Mouse (Mus musculus): ENCODE data around the gene Prkd1. TPM values are rescaled to one million over a fixed set of nuclear protein-coding genes. Genes with fewer than 3 reads are reported as not detected.
A peak's percentile ranks its signal among the peaks of the same experiment; 100 is the strongest.

Gene Prkd1
- polyA plus RNA-seq, 1 experiment from 2014 or later, result 6.5 TPM

- Histone ChIP-seq H3K27me3 (ENCODE audit: insufficient read depth, poor library complexity, severe bottlenecking) (no peaks in the 10 kb centered on the region), H3K27ac (peak overlapping the region; percentile 65), H3K4me3 (no peak overlapping the region), H3K4me1 (peaks cover 15% of the 10 kb centered on the region), H3K36me3 (no peaks in the 10 kb centered on the region), H3K9me3 (no peaks in the 10 kb centered on the region)
- WGBS, result 41% methylated on average over 8 of the region's 8 CpGs
- DNase-seq (ENCODE audit: low spot score), result peak; percentile 75
These were observed 103.9 kb downstream of the Prkd1 start for GRCm38 (mm10) chr12:50544855-50545609.

- no peak overlapping the region for H3K4me3 ChIP-seq
- H3K9me3 ChIP-seq, result no peaks in the 10 kb centered on the region
- no peaks in the 10 kb centered on the region for H3K27me3 ChIP-seq (ENCODE audit: insufficient read depth, poor library complexity, severe bottlenecking)
- peaks cover 13% of the 10 kb centered on the region for H3K4me1 ChIP-seq
- WGBS, result 82% methylated on average over 5 of the region's 5 CpGs
- no peak for DNase-seq (ENCODE audit: low spot score)
- H3K27ac ChIP-seq, result no peak overlapping the region
- no peaks in the 10 kb centered on the region for H3K36me3 ChIP-seq
These were observed 108.1 kb downstream of the Prkd1 start for GRCm38 (mm10) chr12:50540793-50541192.

- Histone ChIP-seq H3K9me3 (no peaks in the 10 kb centered on the region), H3K4me1 (no peaks in the 10 kb centered on the region), H3K27me3 (ENCODE audit: insufficient read depth, poor library complexity, severe bottlenecking) (no peaks in the 10 kb centered on the region), H3K36me3 (no peaks in the 10 kb centered on the region), H3K27ac (no peak overlapping the region), H3K4me3 (no peak overlapping the region)
- WGBS, result 85% methylated on average over 3 of the region's 3 CpGs
- no peak for DNase-seq (ENCODE audit: low spot score)
These were observed 110.5 kb downstream of the Prkd1 start for GRCm38 (mm10) chr12:50538296-50538965.

- WGBS, result 70% methylated on average over 2 of the region's 2 CpGs
- H3K27ac ChIP-seq, result no peak overlapping the region
- no peaks in the 10 kb centered on the region for H3K27me3 ChIP-seq (ENCODE audit: insufficient read depth, poor library complexity, severe bottlenecking)
- H3K9me3 ChIP-seq, result no peaks in the 10 kb centered on the region
- DNase-seq (ENCODE audit: low spot score), result no peak
- no peak overlapping the region for H3K4me3 ChIP-seq
- no peaks in the 10 kb centered on the region for H3K36me3 ChIP-seq
- H3K4me1 ChIP-seq, result no peaks in the 10 kb centered on the region
These were observed 111.1 kb downstream of the Prkd1 start for GRCm38 (mm10) chr12:50537761-50538160.

DNA sequence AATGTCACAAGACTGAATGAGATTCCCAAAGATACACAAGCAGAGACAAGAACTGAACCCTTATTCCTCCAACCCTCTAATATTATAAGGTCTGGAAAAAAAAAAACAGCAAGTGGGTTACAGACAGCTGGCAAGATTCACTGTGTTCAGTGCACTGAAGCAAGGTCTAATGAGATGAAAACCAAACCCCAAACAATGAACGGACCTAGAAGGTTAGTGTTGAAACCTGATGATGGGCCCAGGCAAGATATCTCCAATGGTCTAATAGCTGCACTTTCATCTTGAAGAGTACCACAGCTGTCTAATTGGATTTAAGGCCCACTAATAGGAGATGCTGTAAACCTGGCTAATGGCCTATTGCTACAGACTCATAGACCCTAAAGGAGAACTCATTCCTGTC, 111.9 kb downstream of the Prkd1 start:
- Histone ChIP-seq H3K36me3 (no peaks in the 10 kb centered on the region), H3K4me3 (no peak overlapping the region), H3K9me3 (no peaks in the 10 kb centered on the region), H3K4me1 (no peaks in the 10 kb centered on the region), H3K27me3 (ENCODE audit: insufficient read depth, poor library complexity, severe bottlenecking) (no peaks in the 10 kb centered on the region), H3K27ac (no peak overlapping the region)
- 50% methylated on average over 1 of the region's 1 CpGs for WGBS
- no peak for DNase-seq (ENCODE audit: low spot score)

- 83% methylated on average over 1 of the region's 1 CpGs for WGBS
- Histone ChIP-seq H3K9me3 (no peaks in the 10 kb centered on the region), H3K27me3 (ENCODE audit: insufficient read depth, poor library complexity, severe bottlenecking) (no peaks in the 10 kb centered on the region), H3K27ac (no peak overlapping the region), H3K36me3 (no peaks in the 10 kb centered on the region), H3K4me3 (no peak overlapping the region), H3K4me1 (no peaks in the 10 kb centered on the region)
- DNase-seq (ENCODE audit: low spot score), result no peak
These were observed 120.3 kb downstream of the Prkd1 start for GRCm38 (mm10) chr12:50528633-50529032.

DNA sequence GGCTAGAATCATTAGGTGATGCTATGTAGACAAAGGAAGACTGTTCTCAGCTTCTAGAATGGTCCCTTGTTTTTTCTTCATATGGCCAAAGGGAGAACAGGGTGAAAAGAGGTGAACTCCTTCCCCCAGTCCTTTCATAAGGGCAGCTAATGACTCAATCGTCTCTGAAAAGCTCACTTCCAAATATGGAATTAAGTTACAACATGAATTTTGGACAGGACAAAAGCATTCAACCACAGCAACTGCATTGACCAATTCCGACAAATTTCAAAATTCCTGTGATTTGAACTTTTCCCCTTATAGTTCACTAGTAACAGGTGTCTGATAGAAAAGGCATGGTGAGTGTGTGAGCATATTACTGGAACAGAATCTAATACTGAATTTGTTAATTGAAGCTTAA, 124.8 kb downstream of the Prkd1 start:
- DNase-seq (ENCODE audit: low spot score), result no peak
- H3K36me3 ChIP-seq, result no peaks in the 10 kb centered on the region
- H3K9me3 ChIP-seq, result no peaks in the 10 kb centered on the region
- no peak overlapping the region for H3K4me3 ChIP-seq
- 90% methylated on average over 2 of the region's 2 CpGs for WGBS
- H3K27me3 ChIP-seq (ENCODE audit: insufficient read depth, poor library complexity, severe bottlenecking), result no peaks in the 10 kb centered on the region
- H3K4me1 ChIP-seq, result no peaks in the 10 kb centered on the region
- H3K27ac ChIP-seq, result no peak overlapping the region

- 78% methylated on average over 2 of the region's 2 CpGs for WGBS
- DNase-seq (ENCODE audit: low spot score), result no peak
- Histone ChIP-seq H3K27ac (no peak overlapping the region), H3K36me3 (no peaks in the 10 kb centered on the region), H3K27me3 (ENCODE audit: insufficient read depth, poor library complexity, severe bottlenecking) (no peaks in the 10 kb centered on the region), H3K4me1 (peaks cover 8% of the 10 kb centered on the region), H3K9me3 (no peaks in the 10 kb centered on the region), H3K4me3 (no peak overlapping the region)
These were observed 134.4 kb downstream of the Prkd1 start for GRCm38 (mm10) chr12:50514526-50514925.

DNA sequence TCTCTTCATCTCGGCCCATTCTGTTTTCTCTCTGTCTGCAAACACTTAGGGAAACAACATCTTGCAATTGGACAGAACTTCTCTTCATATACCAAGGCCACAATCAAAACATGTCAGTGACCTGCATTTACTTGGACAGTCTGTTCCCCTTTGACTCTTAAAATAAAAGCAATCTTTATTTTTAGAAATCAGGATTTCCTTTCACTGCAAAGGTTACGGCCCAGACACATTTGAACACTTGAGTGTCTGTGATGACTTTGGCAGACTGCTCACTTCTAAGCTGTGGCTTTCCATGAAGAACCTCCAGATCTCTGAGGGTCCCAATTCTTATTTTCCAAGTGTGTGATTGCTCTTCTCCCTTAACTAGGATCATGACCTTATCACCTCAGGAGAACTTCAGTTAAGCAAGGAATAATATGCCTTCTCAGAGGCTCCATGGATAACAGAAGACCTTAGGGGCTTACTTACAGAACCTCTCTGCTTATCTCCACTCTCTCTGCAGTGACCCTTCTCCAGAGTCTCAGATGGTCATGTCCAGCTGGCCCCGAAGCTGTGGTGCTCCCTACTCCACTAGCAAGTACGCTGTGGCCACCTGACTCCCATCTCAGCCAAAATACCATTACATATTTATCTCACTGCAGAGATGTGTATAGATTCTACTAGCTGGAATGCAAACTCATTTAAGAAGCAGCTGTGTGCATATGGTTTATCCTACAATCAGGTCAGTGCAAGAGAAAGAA, 137.2 kb downstream of the Prkd1 start:
- Histone ChIP-seq H3K27ac (no peak overlapping the region), H3K36me3 (0 out of 2 replicates have a peak, but pooled peaks cover 3% of the 10 kb centered on the region), H3K4me3 (no peak overlapping the region), H3K9me3 (no peaks in the 10 kb centered on the region), H3K27me3 (ENCODE audit: insufficient read depth, poor library complexity, severe bottlenecking) (no peaks in the 10 kb centered on the region), H3K4me1 (peaks cover 8% of the 10 kb centered on the region)
- no peak for DNase-seq (ENCODE audit: low spot score)
- WGBS, result 58% methylated on average over 4 of the region's 4 CpGs

DNA sequence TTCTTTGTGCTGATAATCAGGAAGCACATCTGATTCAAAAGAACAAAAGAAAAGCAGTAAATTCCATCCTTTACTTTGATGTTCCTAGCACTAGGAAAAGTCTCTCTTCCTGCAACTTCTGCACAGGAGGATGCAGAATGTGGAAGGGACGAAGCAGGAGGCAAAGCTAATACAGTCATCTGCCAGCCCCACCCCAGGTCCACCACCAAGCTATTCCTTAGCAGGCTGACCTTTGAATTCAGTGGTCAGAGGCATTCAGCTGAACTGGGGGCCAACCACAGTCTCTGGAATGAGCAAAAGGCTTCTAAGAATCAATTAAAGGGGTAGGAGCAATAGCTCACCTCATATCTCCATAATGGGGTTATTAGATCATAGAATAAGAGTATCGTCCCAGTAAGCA, 140.1 kb downstream of the Prkd1 start:
- WGBS, result 78% methylated on average over 2 of the region's 2 CpGs
- Histone ChIP-seq H3K36me3 (0 out of 2 replicates have a peak, but pooled peaks cover 3% of the 10 kb centered on the region), H3K4me1 (peaks cover 8% of the 10 kb centered on the region), H3K4me3 (no peak overlapping the region), H3K27me3 (ENCODE audit: insufficient read depth, poor library complexity, severe bottlenecking) (no peaks in the 10 kb centered on the region), H3K27ac (no peak overlapping the region), H3K9me3 (no peaks in the 10 kb centered on the region)
- DNase-seq (ENCODE audit: low spot score), result no peak

DNA sequence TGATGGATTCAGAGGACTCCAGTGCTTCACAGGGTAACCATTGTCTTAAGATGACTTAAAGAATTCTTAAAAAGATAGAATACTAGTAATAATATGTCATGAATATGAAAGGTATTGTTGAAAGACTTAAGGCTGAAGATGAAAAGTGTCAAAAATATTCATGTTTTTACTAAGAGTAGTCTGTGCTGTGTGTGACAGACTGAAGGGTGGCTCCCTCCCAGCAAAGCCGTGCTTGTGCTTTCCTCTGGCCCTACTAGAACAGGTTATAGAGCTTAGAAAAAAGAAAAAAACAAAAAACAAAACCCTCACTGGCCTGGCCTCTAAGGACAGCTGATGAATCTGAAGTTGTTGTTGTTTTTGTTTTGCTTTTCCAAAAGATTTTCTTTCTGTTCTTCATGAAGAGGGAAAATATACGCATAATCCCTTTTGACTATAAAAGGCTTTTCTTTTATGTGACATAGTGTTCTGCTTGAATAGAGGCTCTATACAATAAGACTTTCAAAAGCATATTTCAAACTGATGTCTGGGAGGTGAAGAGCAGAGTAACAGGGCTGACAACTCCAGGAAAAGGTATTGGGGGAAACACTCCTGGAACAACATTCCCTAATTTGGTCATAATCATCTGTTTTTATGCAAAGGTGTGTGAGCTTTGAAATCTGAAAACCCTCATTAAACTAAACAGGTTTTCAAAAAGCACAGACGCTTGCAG, 148.9 kb downstream of the Prkd1 start:
- DNase-seq (ENCODE audit: low spot score), result no peak

GRCm38 (mm10) chr12:50496006-50496405, 152.9 kb downstream of the Prkd1 start:
- H3K36me3 ChIP-seq, result no peaks in the 10 kb centered on the region
- no peak overlapping the region for H3K4me3 ChIP-seq
- WGBS, result 86% methylated on average over 3 of the region's 3 CpGs
- no peaks in the 10 kb centered on the region for H3K9me3 ChIP-seq
- H3K27ac ChIP-seq, result no peak overlapping the region
- H3K27me3 ChIP-seq (ENCODE audit: insufficient read depth, poor library complexity, severe bottlenecking), result no peaks in the 10 kb centered on the region
- no peaks in the 10 kb centered on the region for H3K4me1 ChIP-seq
- DNase-seq (ENCODE audit: low spot score), result no peak

More for the DNA sequence above, 148.9 kb downstream of the Prkd1 start:
- H3K27me3 ChIP-seq (ENCODE audit: insufficient read depth, poor library complexity, severe bottlenecking), result no peaks in the 10 kb centered on the region
- H3K9me3 ChIP-seq, result no peaks in the 10 kb centered on the region
- H3K4me1 ChIP-seq, result no peaks in the 10 kb centered on the region
- WGBS, result 86% methylated on average over 3 of the region's 3 CpGs
- no peaks in the 10 kb centered on the region for H3K36me3 ChIP-seq
- H3K4me3 ChIP-seq, result no peak overlapping the region
- no peak overlapping the region for H3K27ac ChIP-seq

Measured in heart, embryonic 10.5 days (tissue).